Mouse (Mus musculus) kidney, adult 18-20 months (tissue): ENCODE data around the gene Il17ra.

ENCODE experiments used
- DNase-seq: peaks from one replicate; pipeline ENCODE4 v3.0.0; 2021

The Il17ra gene

DNA sequence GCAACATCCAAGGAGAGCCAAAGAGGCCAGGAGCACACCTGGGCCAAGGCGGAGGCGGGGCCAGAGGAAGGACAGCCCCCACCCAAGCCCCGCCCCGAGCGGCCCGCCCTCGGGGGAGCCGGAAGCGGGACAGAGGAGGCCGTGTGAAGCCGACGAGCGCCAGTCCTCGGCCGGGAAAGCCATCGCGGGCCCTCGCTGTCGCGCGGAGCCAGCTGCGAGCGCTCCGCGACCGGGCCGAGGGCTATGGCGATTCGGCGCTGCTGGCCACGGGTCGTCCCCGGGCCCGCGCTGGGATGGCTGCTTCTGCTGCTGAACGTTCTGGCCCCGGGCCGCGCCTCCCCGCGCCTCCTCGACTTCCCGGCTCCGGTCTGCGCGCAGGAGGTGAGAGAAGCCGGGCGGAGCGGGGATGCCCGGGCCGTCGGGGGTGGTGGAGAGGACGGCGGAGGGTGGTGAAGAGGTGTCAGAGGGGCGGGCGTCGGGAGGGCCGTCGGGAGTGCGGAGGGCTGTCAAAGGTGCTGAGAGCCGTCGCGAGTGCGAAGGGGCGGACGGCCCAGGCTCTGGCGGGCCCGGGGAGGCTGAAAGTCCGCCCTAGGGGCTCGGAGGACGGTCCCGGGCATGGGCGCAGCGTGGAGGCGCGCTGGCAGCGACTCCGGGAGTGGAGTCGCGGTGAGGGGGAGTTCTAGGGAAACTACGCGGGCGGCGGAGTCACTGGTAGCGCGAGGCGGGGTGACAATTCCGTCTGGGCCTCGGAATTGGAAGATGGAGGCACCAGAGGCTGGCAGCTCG, at the start of gene Il17ra:
TSS of gene Il17ra (plus strand) at position 162 of the 786 bp plus-strand sequence.
- peak; percentile 90 for DNase-seq

GRCm38 (mm10) chr6:120438161-120438560, 24.9 kb upstream of the Il17ra start:
- DNase-seq, result no peak

DNA sequence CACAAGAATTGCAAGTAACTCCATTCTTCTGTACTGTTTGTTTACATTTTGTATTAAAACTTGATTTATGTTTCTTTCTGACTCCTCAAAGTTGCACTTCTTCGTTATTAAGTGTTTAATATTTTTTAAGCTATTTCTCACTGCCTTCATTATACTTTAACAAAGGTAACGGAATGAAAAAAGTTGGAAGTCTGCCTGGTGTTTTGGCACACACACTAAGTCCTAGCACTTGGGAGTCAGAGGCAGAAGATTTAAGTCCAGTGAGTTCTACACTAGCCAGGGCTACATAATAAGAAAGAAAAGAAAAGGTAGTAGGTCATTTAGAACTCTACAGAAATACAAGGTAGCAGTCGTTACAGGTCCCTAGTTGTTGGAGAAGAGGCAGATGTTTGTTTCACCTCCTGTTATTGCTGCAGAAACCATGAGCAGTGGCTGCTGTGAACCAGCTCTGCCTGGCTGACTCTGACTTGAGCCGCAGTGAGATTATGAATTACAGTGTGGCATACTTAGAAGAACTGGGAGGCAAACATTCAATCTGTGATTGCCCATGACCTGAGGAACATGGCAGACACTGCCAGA, 20.8 kb upstream of the Il17ra start:
- peak; percentile 39 for DNase-seq

DNA sequence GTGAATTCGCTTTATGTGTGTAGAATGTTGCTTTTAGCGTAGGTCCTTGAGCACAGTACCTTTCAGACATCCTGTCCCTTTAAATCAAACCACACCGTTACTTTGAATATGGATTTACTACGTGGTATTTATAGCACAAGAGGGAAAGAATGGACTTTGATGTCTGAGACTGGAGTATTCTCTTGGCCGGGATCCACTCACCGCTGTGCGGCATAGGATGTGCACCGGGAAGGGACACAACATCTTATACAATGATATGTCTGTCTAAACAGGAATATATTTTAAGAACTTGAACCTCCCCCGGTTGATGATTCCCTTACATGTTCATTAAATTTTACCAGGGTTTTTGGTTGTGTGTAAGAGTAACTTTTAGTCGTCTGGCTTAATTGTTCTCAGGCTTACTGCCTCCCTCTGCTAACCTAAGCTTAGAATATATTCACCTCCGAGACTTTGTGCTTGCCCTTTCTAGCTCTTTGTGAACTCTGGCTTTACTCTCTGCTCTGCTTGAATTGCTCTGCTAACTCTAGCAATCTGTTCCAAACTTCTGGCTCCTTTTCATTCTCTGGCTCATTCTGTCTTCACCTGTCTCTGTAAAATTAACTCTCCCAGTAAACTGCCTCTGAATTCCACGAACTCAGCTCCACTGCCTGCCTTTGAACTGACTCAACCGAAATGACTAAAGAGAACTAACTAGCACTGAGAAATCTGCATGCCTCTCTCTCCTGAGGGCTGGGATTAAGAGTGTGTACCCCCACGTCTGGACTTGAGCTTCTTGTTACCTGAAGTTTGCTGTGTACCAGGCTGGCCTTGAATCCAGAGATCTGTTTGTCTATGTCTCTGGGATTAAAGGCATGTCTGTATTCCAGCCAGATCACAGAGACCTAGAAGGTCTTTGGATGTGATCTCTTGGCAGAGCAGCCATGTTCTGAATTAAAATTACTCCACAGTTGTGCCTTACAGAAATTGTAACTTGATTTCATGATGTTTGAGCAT, 19.4 kb upstream of the Il17ra start:
- DNase-seq, result peak; percentile 42

DNA sequence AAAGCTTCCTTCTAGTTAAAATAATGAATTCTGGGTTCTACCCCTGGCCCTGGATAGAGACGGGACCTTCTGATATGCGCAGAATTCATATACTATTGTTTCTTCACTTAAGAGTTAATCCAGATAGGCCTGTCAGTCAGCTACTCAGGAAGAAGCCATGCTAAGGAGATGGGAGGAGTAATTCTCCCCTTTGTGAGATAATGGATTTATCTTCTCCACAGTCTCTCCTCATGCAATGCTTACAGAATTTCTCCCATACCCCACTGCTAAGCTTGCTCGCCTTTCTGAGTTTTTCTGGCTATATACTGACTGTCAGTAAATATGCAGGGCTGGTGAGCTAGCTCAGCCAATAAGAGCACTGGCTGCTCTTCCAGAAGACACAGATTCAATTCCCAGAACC, 12.8 kb upstream of the Il17ra start:
- DNase-seq, result no peak

GRCm38 (mm10) chr6:120452384-120453102, 10.5 kb upstream of the Il17ra start:
- no peak for DNase-seq

- no peak for DNase-seq
Observed at GRCm38 (mm10) chr6:120453103-120453445, 10.0 kb upstream of the Il17ra start.

- no peak for DNase-seq
Observed at GRCm38 (mm10) chr6:120453556-120453955, 9.5 kb upstream of the Il17ra start.

DNA sequence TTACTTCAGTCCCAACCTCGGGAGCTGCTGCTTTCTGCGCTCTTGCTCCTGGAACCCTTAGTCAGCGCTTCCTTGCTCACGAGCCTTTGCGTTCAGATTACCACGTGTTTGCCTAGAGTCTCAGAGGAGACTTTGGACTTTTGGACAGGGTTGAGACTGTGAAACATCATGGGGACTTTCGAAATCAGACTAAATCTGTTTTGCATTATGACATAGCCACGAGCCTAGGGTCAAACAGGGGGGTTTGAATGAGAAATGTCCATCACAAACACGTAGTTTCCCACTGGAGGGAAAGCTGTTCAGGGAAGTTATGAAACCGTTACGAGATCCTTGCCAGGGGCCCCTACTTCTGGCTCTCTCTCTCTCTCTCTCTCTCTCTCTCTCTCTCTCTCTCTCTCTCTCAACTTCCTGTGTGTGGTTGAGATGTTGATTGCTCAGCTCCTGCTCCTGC, 8.4 kb upstream of the Il17ra start:
- peak; percentile 63 for DNase-seq

DNA sequence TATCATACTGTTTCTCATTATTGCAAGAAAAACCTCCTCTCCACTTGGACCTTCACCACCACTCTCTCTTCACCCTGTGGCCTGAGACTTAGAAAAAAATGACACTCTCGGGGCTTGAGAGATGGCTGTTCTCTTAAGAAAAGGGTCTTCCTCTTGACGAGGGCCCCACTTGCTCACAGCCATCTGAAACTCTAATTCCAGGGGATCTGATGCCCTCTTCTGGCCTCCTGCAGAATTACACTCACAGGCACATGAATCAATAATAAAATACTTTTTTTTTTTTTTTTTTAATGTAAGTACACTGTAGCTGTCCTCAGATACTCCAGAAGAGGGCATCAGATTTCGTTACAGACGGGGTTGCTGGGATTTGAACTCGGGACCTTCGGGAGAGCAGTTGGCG, 6.0 kb upstream of the Il17ra start:
- peak; percentile 41 for DNase-seq

DNA sequence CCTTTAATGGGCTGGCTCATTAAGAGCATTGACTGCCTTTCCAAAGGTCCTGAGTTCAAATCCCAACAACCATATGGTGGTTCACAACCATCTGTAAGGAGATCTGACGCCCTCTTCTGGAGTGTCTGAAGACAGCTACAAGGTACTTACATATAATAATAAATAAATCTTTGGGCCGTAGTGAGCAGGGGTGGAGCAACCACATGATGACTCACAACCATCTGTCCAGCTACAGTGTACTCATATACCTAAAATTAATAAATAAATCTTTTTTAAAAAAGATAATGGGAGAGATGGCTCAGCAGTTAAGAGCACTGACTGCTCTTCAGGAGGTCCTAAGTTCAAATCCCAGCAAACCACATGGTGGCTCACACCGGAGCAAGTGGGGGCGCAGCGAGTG, 5.3 kb upstream of the Il17ra start:
- DNase-seq, result no peak

GRCm38 (mm10) chr6:120461217-120461616, 1.8 kb upstream of the Il17ra start:
- no peak for DNase-seq

GRCm38 (mm10) chr6:120462251-120462650, 796 bp upstream of the Il17ra start:
- no peak for DNase-seq

DNA sequence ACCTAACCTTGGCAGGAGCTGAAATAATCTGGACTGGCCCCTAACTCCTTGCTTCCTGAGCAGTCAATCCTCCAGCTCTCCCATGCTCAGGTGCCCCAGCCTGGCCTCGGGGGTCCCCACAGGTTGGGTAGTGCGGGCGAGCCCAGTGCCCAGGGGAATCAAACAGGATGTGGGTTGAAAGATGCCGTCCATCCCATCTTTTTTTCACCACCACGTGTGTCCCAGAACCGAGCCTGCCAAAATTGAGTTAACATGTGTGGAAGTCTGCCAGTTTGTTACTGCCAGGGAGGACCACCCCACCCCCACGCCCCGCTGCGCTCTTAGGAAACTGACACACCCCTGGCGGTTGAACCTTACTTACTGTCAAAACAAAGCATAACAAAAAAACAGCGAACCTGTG, 837 bp downstream of the Il17ra start:
- DNase-seq, result peak; percentile 32

DNA sequence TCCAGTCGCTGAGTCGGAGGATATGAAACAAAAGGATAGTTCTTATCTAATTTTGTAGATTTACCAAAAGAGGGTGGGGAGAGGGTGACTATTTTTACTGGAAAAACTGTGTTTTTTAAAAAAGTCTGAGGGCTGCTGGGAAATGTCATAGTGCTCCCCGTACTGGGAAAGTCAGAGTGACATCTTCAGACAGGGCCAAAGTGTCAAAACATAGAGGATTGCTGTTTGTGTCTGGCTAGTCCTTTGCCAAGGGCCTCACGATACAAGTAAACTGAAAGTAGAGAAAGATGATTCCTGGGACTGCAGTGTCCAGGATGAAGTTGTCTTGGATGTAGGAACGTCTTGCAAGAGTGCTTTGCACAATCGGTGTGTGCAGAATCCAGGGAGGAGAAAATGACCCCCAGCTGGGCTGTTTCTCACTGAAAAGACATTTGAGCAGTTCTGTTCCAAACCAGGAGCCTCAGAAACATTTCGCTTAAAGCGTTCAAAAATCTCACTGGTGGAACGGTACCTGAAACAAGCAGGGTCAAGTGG, 1.4 kb downstream of the Il17ra start:
- no peak for DNase-seq

- DNase-seq, result no peak
Observed at GRCm38 (mm10) chr6:120465393-120465792, 2.3 kb downstream of the Il17ra start.

DNA sequence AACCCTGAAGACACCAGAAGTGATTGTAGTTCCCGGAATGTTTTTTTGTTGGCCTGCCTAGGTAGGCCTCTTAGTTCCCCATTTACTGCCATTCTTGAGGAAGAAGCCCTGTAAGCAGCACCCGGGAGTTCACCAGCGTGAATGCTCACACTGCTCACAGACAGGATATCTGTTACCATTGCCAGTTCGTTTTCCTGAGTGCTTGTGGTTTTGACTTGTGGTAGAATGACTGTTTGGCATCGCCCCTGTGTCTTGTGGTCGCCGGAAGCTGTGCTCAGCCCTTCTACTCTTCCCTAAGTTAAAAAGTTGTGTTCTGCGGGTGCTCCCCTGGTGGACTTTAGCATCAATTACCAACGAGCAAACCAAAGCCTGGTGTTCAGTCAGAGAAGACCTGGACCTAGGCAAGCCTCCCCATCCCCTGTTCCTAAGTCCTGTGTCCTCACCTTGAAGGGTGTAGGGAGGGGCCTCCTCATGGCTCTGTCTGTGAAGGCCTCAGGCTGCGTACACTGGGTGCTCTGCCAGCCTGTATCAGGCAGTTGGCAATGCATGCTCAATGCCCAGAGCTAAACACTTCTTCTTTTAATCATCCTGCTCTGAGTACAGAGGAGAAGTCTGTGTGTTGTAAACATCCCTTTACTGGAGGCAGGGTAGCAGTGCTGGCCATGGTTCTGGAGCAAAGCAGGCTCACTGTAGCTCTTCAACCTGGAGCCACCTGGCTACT, 3.7 kb downstream of the Il17ra start:
- DNase-seq, result peak; percentile 48

- DNase-seq, result no peak
Observed at GRCm38 (mm10) chr6:120468259-120468658, 5.2 kb downstream of the Il17ra start.

DNA sequence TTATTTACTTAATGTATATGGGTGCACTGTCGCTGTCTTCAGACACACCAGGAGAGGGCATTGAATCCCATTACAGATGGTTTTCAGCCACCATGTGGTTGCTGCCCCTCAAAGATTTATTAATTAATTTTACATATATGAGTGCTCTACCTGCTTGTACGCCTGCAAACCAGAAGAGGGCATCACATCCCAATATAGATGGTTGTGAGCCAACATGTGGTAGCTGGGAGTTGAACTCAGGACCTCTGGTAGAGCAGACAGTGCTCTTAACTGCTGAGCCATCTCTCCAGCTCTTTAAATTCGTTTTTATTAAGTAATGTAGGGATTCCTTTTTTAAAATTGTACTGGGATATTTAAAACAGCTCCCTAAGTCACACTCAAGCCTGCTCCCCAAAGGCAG, 6.2 kb downstream of the Il17ra start:
- DNase-seq, result no peak

- DNase-seq, result no peak
Observed at GRCm38 (mm10) chr6:120469770-120470169, 6.7 kb downstream of the Il17ra start.

DNA sequence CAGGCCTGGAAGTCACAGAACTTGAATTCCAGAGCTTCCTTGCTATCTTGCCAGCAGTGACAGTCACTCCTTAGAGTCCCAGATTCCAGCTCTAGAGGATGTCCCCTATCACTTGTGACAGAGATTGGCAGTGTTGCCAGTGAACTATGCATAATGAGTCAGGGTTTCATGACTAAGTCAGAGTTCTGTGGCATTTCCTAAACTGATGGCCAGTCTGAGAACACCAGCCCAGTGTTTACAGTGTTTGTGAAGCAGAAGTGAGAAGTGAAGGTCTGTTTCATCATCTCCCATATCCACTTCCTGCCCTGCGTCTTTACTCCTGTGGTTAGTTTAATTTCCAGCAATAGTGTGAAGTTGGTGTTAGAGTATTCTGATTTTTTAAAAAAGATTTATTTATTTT, 7.6 kb downstream of the Il17ra start:
- no peak for DNase-seq

DNA sequence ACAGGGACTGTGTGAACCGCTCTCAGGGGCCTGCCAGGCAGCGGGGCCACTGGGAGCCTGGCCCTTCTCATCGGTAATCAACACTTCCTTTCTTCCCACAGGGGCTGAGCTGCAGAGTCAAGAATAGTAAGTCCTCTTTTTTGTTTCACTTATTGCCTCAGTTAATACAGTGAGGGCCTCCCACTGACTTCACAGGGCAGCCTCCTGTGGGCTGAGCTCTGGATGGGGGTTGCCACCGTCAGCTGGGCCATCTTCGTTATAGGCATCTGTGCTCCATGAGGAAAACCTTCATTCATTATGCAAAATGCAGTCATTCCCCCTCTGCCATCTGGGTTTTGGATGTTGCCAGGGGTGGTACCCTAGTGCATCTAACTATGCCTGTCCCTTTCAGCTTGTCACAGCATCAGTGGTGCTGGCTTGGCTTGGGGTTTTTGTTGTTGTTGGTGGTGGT, 9.0 kb downstream of the Il17ra start:
- no peak for DNase-seq
